Mouse (Mus musculus): Measurements from ENCODE around the gene Sort1. TPM values are rescaled to one million over a fixed set of nuclear protein-coding genes. Genes with fewer than 3 reads are reported as not detected.

The Sort1 gene
- polyA plus RNA-seq, 1 experiment = 16.5 TPM

GRCm38 (mm10) chr3:108313138-108313537 lies 29.3 kb downstream of the Sort1 start:
- 98% methylated on average over 4 of the region's 4 CpGs for WGBS
- H3K4me3 ChIP-seq (ENCODE audit: control insufficient read depth, insufficient read depth, low read length) = no peak overlapping the region
- no peaks in the 10 kb centered on the region for H3K27me3 ChIP-seq (ENCODE audit: control insufficient read depth, insufficient read depth, low read length)
- DNase-seq = no peak
- no peaks in the 10 kb centered on the region for H3K36me3 ChIP-seq (ENCODE audit: control insufficient read depth, insufficient read depth, low read length)
- no peak for TF ChIP-seq CTCF (IDR thresholded peaks at IDR 0.05; ENCODE audit: borderline replicate concordance, control insufficient read depth, extremely low read depth, insufficient read depth, low read length, poor library complexity)
- no peak for TF ChIP-seq POLR2A (IDR thresholded peaks at IDR 0.05; ENCODE audit: control insufficient read depth, extremely low read depth, insufficient read depth, low read length, poor library complexity)
- no peaks in the 10 kb centered on the region for H3K4me1 ChIP-seq (replicated peaks; ENCODE audit: control insufficient read depth, insufficient read depth, low read length)
- H3K27ac ChIP-seq (ENCODE audit: control insufficient read depth, insufficient read depth, low read length) = no peak overlapping the region

- TF ChIP-seq POLR2A (IDR thresholded peaks at IDR 0.05; ENCODE audit: control insufficient read depth, extremely low read depth, insufficient read depth, low read length, poor library complexity) (no peak), CTCF (IDR thresholded peaks at IDR 0.05; ENCODE audit: borderline replicate concordance, control insufficient read depth, extremely low read depth, insufficient read depth, low read length, poor library complexity) (no peak)
- no peak overlapping the region for H3K27ac ChIP-seq (ENCODE audit: control insufficient read depth, insufficient read depth, low read length)
- H3K27me3 ChIP-seq (ENCODE audit: control insufficient read depth, insufficient read depth, low read length) = no peaks in the 10 kb centered on the region
- H3K36me3 ChIP-seq (ENCODE audit: control insufficient read depth, insufficient read depth, low read length) = no peaks in the 10 kb centered on the region
- no peaks in the 10 kb centered on the region for H3K4me1 ChIP-seq (replicated peaks; ENCODE audit: control insufficient read depth, insufficient read depth, low read length)
- DNase-seq = no peak
- H3K4me3 ChIP-seq (ENCODE audit: control insufficient read depth, insufficient read depth, low read length) = no peak overlapping the region
- WGBS = 87% methylated on average over 8 of the region's 8 CpGs
These were observed 30.3 kb downstream of the Sort1 start for GRCm38 (mm10) chr3:108314038-108314675.

DNA sequence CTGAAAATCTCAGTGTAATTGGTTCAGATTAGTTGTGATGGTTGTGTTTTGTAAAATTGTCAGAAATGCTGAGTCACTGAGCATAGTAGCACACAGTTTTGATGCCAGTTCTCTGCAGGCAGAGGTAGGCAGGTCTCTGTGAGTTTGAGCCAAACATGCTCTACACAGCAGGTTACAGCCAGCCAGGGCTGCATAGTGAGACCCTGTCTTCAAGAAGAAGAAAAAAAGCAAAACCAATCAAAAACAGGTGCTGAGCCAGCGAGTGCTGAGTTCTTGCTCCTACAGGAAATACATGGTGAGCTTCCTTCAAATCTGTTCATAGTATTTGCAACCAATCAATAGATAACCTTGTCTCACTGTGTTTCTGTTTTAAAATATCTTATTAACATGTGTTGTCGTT lies 34.6 kb downstream of the Sort1 start:
- Histone ChIP-seq H3K36me3 (ENCODE audit: control insufficient read depth, insufficient read depth, low read length) (no peaks in the 10 kb centered on the region), H3K4me3 (ENCODE audit: control insufficient read depth, insufficient read depth, low read length) (no peak overlapping the region), H3K27me3 (ENCODE audit: control insufficient read depth, insufficient read depth, low read length) (no peaks in the 10 kb centered on the region), H3K27ac (ENCODE audit: control insufficient read depth, insufficient read depth, low read length) (no peak overlapping the region), H3K4me1 (replicated peaks; ENCODE audit: control insufficient read depth, insufficient read depth, low read length) (no peaks in the 10 kb centered on the region)
- TF ChIP-seq POLR2A (IDR thresholded peaks at IDR 0.05; ENCODE audit: control insufficient read depth, extremely low read depth, insufficient read depth, low read length, poor library complexity) (no peak), CTCF (IDR thresholded peaks at IDR 0.05; ENCODE audit: borderline replicate concordance, control insufficient read depth, extremely low read depth, insufficient read depth, low read length, poor library complexity) (no peak)
- DNase-seq = no peak
- 85% methylated on average over 2 of the region's 2 CpGs for WGBS

GRCm38 (mm10) chr3:108321671-108322070 lies 37.8 kb downstream of the Sort1 start:
- TF ChIP-seq POLR2A (IDR thresholded peaks at IDR 0.05; ENCODE audit: control insufficient read depth, extremely low read depth, insufficient read depth, low read length, poor library complexity) = no peak
- TF ChIP-seq CTCF (IDR thresholded peaks at IDR 0.05; ENCODE audit: borderline replicate concordance, control insufficient read depth, extremely low read depth, insufficient read depth, low read length, poor library complexity) = no peak
- Histone ChIP-seq H3K4me3 (ENCODE audit: control insufficient read depth, insufficient read depth, low read length) (no peak overlapping the region), H3K36me3 (ENCODE audit: control insufficient read depth, insufficient read depth, low read length) (no peaks in the 10 kb centered on the region), H3K4me1 (replicated peaks; ENCODE audit: control insufficient read depth, insufficient read depth, low read length) (no peaks in the 10 kb centered on the region), H3K27me3 (ENCODE audit: control insufficient read depth, insufficient read depth, low read length) (no peaks in the 10 kb centered on the region), H3K27ac (ENCODE audit: control insufficient read depth, insufficient read depth, low read length) (no peak overlapping the region)
- no peak for DNase-seq
- WGBS = 96% methylated on average over 4 of the region's 4 CpGs

DNA sequence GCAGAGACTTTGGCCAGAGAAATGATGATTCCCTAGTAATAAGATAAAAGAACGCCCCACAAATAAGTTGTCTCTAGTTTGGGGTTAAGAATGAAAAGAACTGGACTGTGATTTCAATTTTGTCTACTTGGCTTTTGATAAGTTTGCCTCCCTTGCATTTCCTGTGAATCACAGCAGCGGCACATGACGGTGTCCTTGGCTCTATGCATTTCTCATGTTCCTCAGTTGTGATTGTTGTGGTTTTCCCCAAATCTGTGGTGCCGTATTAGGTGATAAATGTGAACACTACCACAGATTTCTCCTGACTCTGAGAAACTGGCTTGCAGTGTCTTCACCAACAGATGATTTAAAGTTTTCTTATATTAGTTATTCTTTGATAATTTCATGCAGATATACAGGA lies 38.3 kb downstream of the Sort1 start:
- Histone ChIP-seq H3K36me3 (ENCODE audit: control insufficient read depth, insufficient read depth, low read length) (no peaks in the 10 kb centered on the region), H3K27me3 (ENCODE audit: control insufficient read depth, insufficient read depth, low read length) (no peaks in the 10 kb centered on the region), H3K27ac (ENCODE audit: control insufficient read depth, insufficient read depth, low read length) (no peak overlapping the region), H3K4me3 (ENCODE audit: control insufficient read depth, insufficient read depth, low read length) (no peak overlapping the region), H3K4me1 (replicated peaks; ENCODE audit: control insufficient read depth, insufficient read depth, low read length) (no peaks in the 10 kb centered on the region)
- 52% methylated on average over 4 of the region's 4 CpGs for WGBS
- no peak for DNase-seq
- no peak for TF ChIP-seq CTCF (IDR thresholded peaks at IDR 0.05; ENCODE audit: borderline replicate concordance, control insufficient read depth, extremely low read depth, insufficient read depth, low read length, poor library complexity)

DNA sequence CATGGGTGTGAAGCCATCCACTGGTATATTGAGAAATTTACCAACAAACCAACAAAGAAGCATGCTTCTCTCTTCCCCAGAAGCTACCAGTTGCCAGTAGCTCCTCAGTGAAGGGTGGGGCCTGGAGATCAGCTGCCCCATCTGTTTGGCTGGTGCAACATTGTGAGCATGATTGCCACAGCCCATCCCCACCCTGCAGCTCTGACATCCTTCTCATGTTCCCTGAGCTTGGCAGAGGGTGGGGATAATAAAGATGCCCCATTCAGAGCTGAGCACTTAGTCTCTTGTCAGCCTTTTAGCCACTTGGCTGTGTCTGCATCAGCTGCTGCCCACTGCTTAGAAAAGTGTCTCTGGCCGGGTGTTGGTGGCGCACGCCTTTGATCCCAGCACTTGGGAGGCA lies 39.1 kb downstream of the Sort1 start:
- WGBS = 99% methylated on average over 3 of the region's 3 CpGs
- H3K27ac ChIP-seq (ENCODE audit: control insufficient read depth, insufficient read depth, low read length) = no peak overlapping the region
- H3K36me3 ChIP-seq (ENCODE audit: control insufficient read depth, insufficient read depth, low read length) = no peaks in the 10 kb centered on the region
- TF ChIP-seq POLR2A (IDR thresholded peaks at IDR 0.05; ENCODE audit: control insufficient read depth, extremely low read depth, insufficient read depth, low read length, poor library complexity) (no peak), CTCF (IDR thresholded peaks at IDR 0.05; ENCODE audit: borderline replicate concordance, control insufficient read depth, extremely low read depth, insufficient read depth, low read length, poor library complexity) (no peak)
- H3K4me3 ChIP-seq (ENCODE audit: control insufficient read depth, insufficient read depth, low read length) = no peak overlapping the region
- H3K4me1 ChIP-seq (replicated peaks; ENCODE audit: control insufficient read depth, insufficient read depth, low read length) = no peaks in the 10 kb centered on the region
- no peaks in the 10 kb centered on the region for H3K27me3 ChIP-seq (ENCODE audit: control insufficient read depth, insufficient read depth, low read length)
- no peak for DNase-seq

DNA sequence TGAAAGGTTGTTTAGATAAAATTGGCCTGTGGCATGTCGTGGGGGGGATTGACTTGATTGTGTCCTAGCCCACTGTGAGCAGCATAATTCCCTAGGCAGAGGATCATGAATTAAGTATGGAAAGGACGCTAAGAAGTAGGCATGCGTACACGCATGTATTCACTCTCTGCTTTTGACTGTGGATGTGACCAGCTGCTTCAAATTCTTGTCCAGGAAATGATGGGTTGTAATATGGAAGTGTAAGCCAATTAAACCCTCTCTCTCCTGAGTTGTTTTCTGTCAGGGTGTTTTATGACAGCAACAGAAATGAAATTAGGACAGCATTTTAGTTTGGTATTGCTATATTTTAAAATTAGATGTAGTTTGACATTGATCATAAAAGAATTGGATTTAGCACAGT lies 41.0 kb downstream of the Sort1 start:
- peaks cover 3% of the 10 kb centered on the region; the same call in 1 of the 2 replicates for H3K4me1 ChIP-seq (replicated peaks; ENCODE audit: control insufficient read depth, insufficient read depth, low read length)
- WGBS = 95% methylated on average over 4 of the region's 4 CpGs

More for the DNA sequence above, 41.0 kb downstream of the Sort1 start:
- TF ChIP-seq POLR2A (IDR thresholded peaks at IDR 0.05; ENCODE audit: control insufficient read depth, extremely low read depth, insufficient read depth, low read length, poor library complexity) (no peak), CTCF (IDR thresholded peaks at IDR 0.05; ENCODE audit: borderline replicate concordance, control insufficient read depth, extremely low read depth, insufficient read depth, low read length, poor library complexity) (no peak)
- Histone ChIP-seq H3K4me3 (ENCODE audit: control insufficient read depth, insufficient read depth, low read length) (no peak overlapping the region), H3K36me3 (ENCODE audit: control insufficient read depth, insufficient read depth, low read length) (no peaks in the 10 kb centered on the region), H3K27me3 (ENCODE audit: control insufficient read depth, insufficient read depth, low read length) (no peaks in the 10 kb centered on the region), H3K27ac (ENCODE audit: control insufficient read depth, insufficient read depth, low read length) (no peak overlapping the region)
- DNase-seq = no peak

Data from thymus, adult 2 months (tissue).